Mouse (Mus musculus) cerebellum, adult 9-11 months (tissue): ENCODE measurements around the gene Ralbp1.

ENCODE experiments used
- DNase-seq: peaks from one replicate; pipeline ENCODE4 v3.0.0; 2022

Gene Ralbp1

GRCm38 (mm10) chr17:65847694-65848449, 37.7 kb downstream of the Ralbp1 start:
- peak; percentile 69 for DNase-seq

- DNase-seq, result no peak
Measured at GRCm38 (mm10) chr17:65845423-65845822, 40.2 kb downstream of the Ralbp1 start.

GRCm38 (mm10) chr17:65842669-65843381, 42.8 kb downstream of the Ralbp1 start:
- no peak for DNase-seq

GRCm38 (mm10) chr17:65839541-65840256, 45.9 kb downstream of the Ralbp1 start:
- DNase-seq, result no peak

GRCm38 (mm10) chr17:65836746-65837145, 48.9 kb downstream of the Ralbp1 start:
- DNase-seq, result no peak

- DNase-seq, result no peak
Measured at GRCm38 (mm10) chr17:65833891-65834290, 51.7 kb downstream of the Ralbp1 start.

- DNase-seq, result no peak
Measured at GRCm38 (mm10) chr17:65830216-65830863, 55.3 kb downstream of the Ralbp1 start.

- no peak for DNase-seq
Measured at GRCm38 (mm10) chr17:65828951-65829350, 56.6 kb downstream of the Ralbp1 start.

- no peak for DNase-seq
Measured at GRCm38 (mm10) chr17:65827904-65828303, 57.7 kb downstream of the Ralbp1 start.

GRCm38 (mm10) chr17:65827119-65827840, 58.3 kb downstream of the Ralbp1 start:
- DNase-seq, result no peak

- no peak for DNase-seq
Measured at GRCm38 (mm10) chr17:65826257-65826656, 59.3 kb downstream of the Ralbp1 start.

GRCm38 (mm10) chr17:65824246-65824645, 61.4 kb downstream of the Ralbp1 start:
- DNase-seq, result no peak

GRCm38 (mm10) chr17:65822423-65822822, 63.2 kb downstream of the Ralbp1 start:
- no peak for DNase-seq

GRCm38 (mm10) chr17:65820197-65820596, 65.4 kb downstream of the Ralbp1 start:
- no peak for DNase-seq

GRCm38 (mm10) chr17:65813763-65814162, 71.8 kb downstream of the Ralbp1 start:
- no peak for DNase-seq

GRCm38 (mm10) chr17:65811032-65811431, 74.6 kb downstream of the Ralbp1 start:
- no peak for DNase-seq

GRCm38 (mm10) chr17:65806416-65806815, 79.2 kb downstream of the Ralbp1 start:
- no peak for DNase-seq

GRCm38 (mm10) chr17:65805966-65806365, 79.6 kb downstream of the Ralbp1 start:
- no peak for DNase-seq

- DNase-seq, result no peak
Measured at GRCm38 (mm10) chr17:65802026-65802425, 83.6 kb downstream of the Ralbp1 start.

GRCm38 (mm10) chr17:65800451-65800850, 85.1 kb downstream of the Ralbp1 start:
- DNase-seq, result no peak

GRCm38 (mm10) chr17:65799353-65799752, 86.2 kb downstream of the Ralbp1 start:
- no peak for DNase-seq

GRCm38 (mm10) chr17:65798446-65798845, 87.2 kb downstream of the Ralbp1 start:
- DNase-seq, result no peak
